11 mouse cellular contexts compared by ENCODE assay signal in the genomic region with DNA sequence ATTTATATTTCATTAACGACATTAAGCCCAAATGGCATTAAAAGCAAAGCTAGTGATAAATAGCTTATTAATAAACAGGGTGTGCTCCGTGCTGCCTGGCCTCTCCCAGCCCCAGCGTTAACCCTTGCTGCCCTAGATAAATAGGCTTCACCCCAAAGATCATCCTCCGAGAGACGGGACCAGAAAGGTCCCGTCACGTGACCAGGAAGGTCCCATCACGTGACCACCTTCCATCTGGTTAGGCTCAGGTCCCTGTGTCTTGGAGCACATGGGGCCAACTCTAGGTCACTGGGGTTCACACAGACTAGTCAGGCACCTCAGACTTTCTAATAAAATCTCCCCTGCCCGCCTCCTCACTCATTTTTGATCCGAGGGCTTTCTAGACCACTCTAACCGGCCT. TPM values are rescaled to one million over a fixed set of nuclear protein-coding genes. Genes with fewer than 3 reads are reported as not detected.
DNase-seq lines count a peak whose midpoint lies in the region; ATAC-seq and TF ChIP-seq lines count a peak whose summit lies in the region.
"Had no signal": no experiment of that assay in that cellular context is flagged by ENCODE, and none has a peak within 500 bp of the region (broad histone marks: within the 10 kb centered on the region; RNA-seq: fewer than 3 reads in every experiment).

No protein-coding gene starts in this region.

- H3K4me2 ChIP-seq in heart, postnatal 0 days (ENCODE audit: low read depth, low read length) = peak overlapping the region; percentile 43; the same call in 1 of the 2 replicates
- 0 out of 2 replicates have a peak overlapping the region, but pooled peaks have one; percentile 14 for H3K4me2 ChIP-seq in neural tube, embryonic 12.5 days (replicated peaks)
- peak overlapping the region; percentile 36 for H3K4me2 ChIP-seq in stomach, embryonic 16.5 days (ENCODE audit: low read depth, low read length)
- H3K4me2 ChIP-seq in intestine, postnatal 0 days (replicated peaks; ENCODE audit: low read depth) = no peak overlapping the region
- H3K4me2 ChIP-seq: embryonic facial prominence, embryonic 15.5 days; midbrain, embryonic 13.5 days had no signal

- H3K4me3 ChIP-seq in heart, postnatal 0 days (ENCODE audit: low read depth, low read length) = no peak overlapping the region
- no peak overlapping the region for H3K4me3 ChIP-seq in neural tube, embryonic 12.5 days
- 0 out of 2 replicates have a peak overlapping the region, but pooled peaks have one; percentile 13 for H3K4me3 ChIP-seq in limb, embryonic 10.5 days
- H3K4me3 ChIP-seq in stomach, embryonic 16.5 days (replicated peaks; ENCODE audit: low read length) = no peak overlapping the region
- no peak overlapping the region for H3K4me3 ChIP-seq in intestine, postnatal 0 days (ENCODE audit: low read depth, low read length)
- H3K4me3 ChIP-seq: embryonic facial prominence, embryonic 15.5 days; midbrain, embryonic 13.5 days had no signal

- no peaks in the 10 kb centered on the region for H3K9me3 ChIP-seq in heart, postnatal 0 days (replicated peaks; ENCODE audit: control insufficient read depth, low read length)
- H3K9me3 ChIP-seq in neural tube, embryonic 12.5 days = no peaks in the 10 kb centered on the region
- H3K9me3 ChIP-seq in limb, embryonic 10.5 days (replicated peaks) = no peaks in the 10 kb centered on the region
- no peaks in the 10 kb centered on the region for H3K9me3 ChIP-seq in stomach, embryonic 16.5 days (replicated peaks; ENCODE audit: control insufficient read depth, low read length)
- H3K9me3 ChIP-seq in intestine, postnatal 0 days (ENCODE audit: control insufficient read depth) = no peaks in the 10 kb centered on the region
- H3K9me3 ChIP-seq: embryonic facial prominence, embryonic 15.5 days; midbrain, embryonic 13.5 days had no signal

- ATAC-seq in heart, postnatal 0 days (ENCODE audit: insufficient read depth, low read depth) = no peak
- ATAC-seq in neural tube, embryonic 12.5 days (ENCODE audit: low FRiP score, low read depth) = no peak
- ATAC-seq in stomach, embryonic 16.5 days (ENCODE audit: insufficient read depth, low FRiP score) = no peak
- no peak for ATAC-seq in intestine, postnatal 0 days
- ATAC-seq: midbrain, embryonic 13.5 days had no signal

- no peak for TF ChIP-seq EP300 in heart, postnatal 0 days (IDR thresholded peaks at IDR 0.05; ENCODE audit: low read depth)

- 0 out of 2 replicates have a peak, but pooled peaks cover 4% of the 10 kb centered on the region for H3K36me3 ChIP-seq in heart, postnatal 0 days (replicated peaks; ENCODE audit: control insufficient read depth, insufficient read depth, low read length)
- H3K36me3 ChIP-seq in neural tube, embryonic 12.5 days = no peaks in the 10 kb centered on the region
- H3K36me3 ChIP-seq in limb, embryonic 10.5 days = no peaks in the 10 kb centered on the region
- no peaks in the 10 kb centered on the region for H3K36me3 ChIP-seq in stomach, embryonic 16.5 days (ENCODE audit: control insufficient read depth, insufficient read depth, low read length)
- no peaks in the 10 kb centered on the region for H3K36me3 ChIP-seq in intestine, postnatal 0 days (ENCODE audit: control insufficient read depth, insufficient read depth)
- H3K36me3 ChIP-seq: embryonic facial prominence, embryonic 15.5 days; midbrain, embryonic 13.5 days had no signal

- 58% methylated on average over 11 of the region's 11 CpGs for WGBS in heart, postnatal 0 days
- 68% methylated on average over 11 of the region's 11 CpGs for WGBS in neural tube, embryonic 12.5 days
- 66% methylated on average over 11 of the region's 11 CpGs for WGBS in limb, embryonic 10.5 days
- 53% methylated on average over 11 of the region's 11 CpGs for whole genome bisulfite sequencing in stomach, embryonic 16.5 days
- WGBS in intestine, postnatal 0 days = 69% methylated on average over 11 of the region's 11 CpGs

- no peak for DNase-seq in heart, postnatal 0 days (ENCODE audit: low spot score)
- no peak for DNase-seq in heart, postnatal 25 days (ENCODE audit: low spot score)
- DNase-seq in neural tube, embryonic 10.5 days (ENCODE audit: extremely low spot score, low spot score) = no peak
- no peak for DNase-seq in limb, embryonic 10.5 days (ENCODE audit: low spot score)
- DNase-seq in spleen, postnatal 14 days (ENCODE audit: low spot score in 2 of 2) = no peak
- DNase-seq: right cerebral cortex, postnatal 25 days had no signal

- TF ChIP-seq CTCF in heart, postnatal 0 days (IDR thresholded peaks at IDR 0.05; ENCODE audit: low read depth) = no peak
- TF ChIP-seq CTCF in intestine, postnatal 0 days (IDR thresholded peaks at IDR 0.05; ENCODE audit: low read depth) = no peak

- peak overlapping the region; percentile 47; the same call in 1 of the 2 replicates for H3K27ac ChIP-seq in heart, postnatal 0 days (ENCODE audit: low read depth)
- no peak overlapping the region for H3K27ac ChIP-seq in neural tube, embryonic 12.5 days
- 0 out of 2 replicates have a peak overlapping the region, but pooled peaks have one; percentile 10 for H3K27ac ChIP-seq in limb, embryonic 10.5 days
- H3K27ac ChIP-seq in stomach, embryonic 16.5 days (ENCODE audit: low read length) = no peak overlapping the region
- H3K27ac ChIP-seq in intestine, postnatal 0 days (ENCODE audit: low read depth, low read length) = no peak overlapping the region
- H3K27ac ChIP-seq: embryonic facial prominence, embryonic 15.5 days; midbrain, embryonic 13.5 days had no signal

- intact Hi-C loops in heart, postnatal 25 days (cut with DNase I) = loop anchor here (5.0 kb wide), 1 partner anchor 34 kb away; no protein-coding TSS in a partner anchor

- no peak overlapping the region for H3K9ac ChIP-seq in heart, postnatal 0 days (replicated peaks; ENCODE audit: low read depth, low read length)
- H3K9ac ChIP-seq in neural tube, embryonic 12.5 days = no peak overlapping the region
- no peak overlapping the region for H3K9ac ChIP-seq in stomach, embryonic 16.5 days (ENCODE audit: low read length)
- H3K9ac ChIP-seq in intestine, postnatal 0 days (ENCODE audit: low read depth, low read length) = no peak overlapping the region
- H3K9ac ChIP-seq: embryonic facial prominence, embryonic 15.5 days; midbrain, embryonic 13.5 days had no signal

- H3K4me1 ChIP-seq in heart, postnatal 0 days (ENCODE audit: control insufficient read depth, insufficient read depth) = peaks cover 18% of the 10 kb centered on the region
- peaks cover 21% of the 10 kb centered on the region for H3K4me1 ChIP-seq in neural tube, embryonic 12.5 days
- peaks cover 53% of the 10 kb centered on the region for H3K4me1 ChIP-seq in limb, embryonic 10.5 days
- peaks cover 7% of the 10 kb centered on the region for H3K4me1 ChIP-seq in stomach, embryonic 16.5 days (ENCODE audit: control insufficient read depth, insufficient read depth, low read length)
- H3K4me1 ChIP-seq in intestine, postnatal 0 days (replicated peaks; ENCODE audit: control insufficient read depth, insufficient read depth, low read length) = no peaks in the 10 kb centered on the region

- H3K27me3 ChIP-seq in heart, postnatal 0 days (ENCODE audit: control insufficient read depth, insufficient read depth, low read length) = no peaks in the 10 kb centered on the region
- H3K27me3 ChIP-seq in neural tube, embryonic 12.5 days (replicated peaks) = peaks cover 33% of the 10 kb centered on the region
- H3K27me3 ChIP-seq in limb, embryonic 10.5 days (ENCODE audit: low read depth, poor library complexity, severe bottlenecking) = peaks cover 81% of the 10 kb centered on the region
- no peaks in the 10 kb centered on the region for H3K27me3 ChIP-seq in stomach, embryonic 16.5 days (ENCODE audit: control insufficient read depth, insufficient read depth, low read length)
- H3K27me3 ChIP-seq in intestine, postnatal 0 days (replicated peaks; ENCODE audit: control insufficient read depth, insufficient read depth, low read length) = 0 out of 2 replicates have a peak, but pooled peaks cover 8% of the 10 kb centered on the region

RNA-seq across cellular contexts. Expression of gene Casz1, which starts 42.5 kb away (rescaled TPM):
- total RNA-seq in heart, postnatal 0 days (2014; rRNA removed; ENCODE audit: low replicate concordance) = 42.6 and 45.4 TPM in 2 replicates
- 13.7 and 16.4 TPM in 2 replicates for polyA plus RNA-seq in heart, postnatal 0 days (2015; fragmentation: Nextera tagmentation; extraction: Ambion mirVana)
- 10 to 100 TPM; 42.1 to 44.7 TPM for total RNA-seq in heart, postnatal 25 days (2021)
- 14.2 and 16.3 TPM in 2 replicates for polyA plus RNA-seq in neural tube, embryonic 12.5 days (2016; fragmentation: Nextera tagmentation; extraction: Ambion mirVana)
- 1.0 and 2.1 TPM in 2 replicates for polyA plus RNA-seq in limb, embryonic 10.5 days (2016; fragmentation: Nextera tagmentation; extraction: Ambion mirVana)
- 9.9 and 10.5 TPM in 2 replicates for polyA plus RNA-seq in stomach, embryonic 16.5 days (2015; fragmentation: Nextera tagmentation; extraction: Ambion mirVana)
- 5.6 and 6.6 TPM in 2 replicates for polyA plus RNA-seq in intestine, postnatal 0 days (2015; fragmentation: Nextera tagmentation; extraction: Ambion mirVana)

Comparison
In these comparisons a context has a peak if more than half of its experiments do, and no peak if none do; other contexts are left out.
1. H3K27ac ChIP-seq: peak in heart, postnatal 0 days (single experiment) and limb, embryonic 10.5 days (single experiment); none in neural tube, embryonic 12.5 days (single experiment), stomach, embryonic 16.5 days (single experiment) and intestine, postnatal 0 days (single experiment).